Mouse (Mus musculus) hindbrain, embryonic 13.5 days (tissue): ENCODE measurements at regions not wholly inside any gene's neighbourhood (a gene's known extent, or its start where the extent isn't known, plus 50 kb on each side); places are given as distances from the start of the nearest gene placed in this dataset.

Source experiments
- ATAC-seq: fragments of 200-750 bp; cut with Nextera tagmentation; 2 replicates; pipeline ENCODE4 v1.8.0; 2017; ENCODE audit warnings: moderate TSS enrichment; ENCODE audit not compliant: low FRiP score
- H3K27ac ChIP-seq: fragments of 300-500 bp; sonication (generic); 2 replicates; pipeline ENCODE4 v1.5.1; 2015; ENCODE audit warnings: inconsistent platforms, mild to moderate bottlenecking, moderate library complexity
- H3K27me3 ChIP-seq: fragments of 300-500 bp; sonication (generic); 2 replicates; pipeline ENCODE4 v1.6.1; 2015; ENCODE audit warnings: mild to moderate bottlenecking, inconsistent platforms
- H3K36me3 ChIP-seq: fragments of 300-500 bp; sonication (generic); 2 replicates; pipeline ENCODE4 v1.6.1; 2015; ENCODE audit warnings: mild to moderate bottlenecking, inconsistent platforms
- H3K4me1 ChIP-seq: fragments of 300-500 bp; sonication (generic); replicated peaks from 2 replicates; pipeline ENCODE4 v1.6.1; 2015; ENCODE audit warnings: inconsistent platforms
- H3K4me2 ChIP-seq: fragments of 300-500 bp; sonication (generic); 2 replicates; pipeline ENCODE4 v1.6.1; 2015; ENCODE audit warnings: inconsistent platforms, mild to moderate bottlenecking, moderate library complexity
- H3K4me3 ChIP-seq: fragments of 300-500 bp; sonication (generic); 2 replicates; pipeline ENCODE4 v1.5.1; 2015; ENCODE audit warnings: mild to moderate bottlenecking, inconsistent platforms
- H3K9ac ChIP-seq: fragments of 300-500 bp; sonication (generic); 2 replicates; pipeline ENCODE4 v1.6.1; 2015; ENCODE audit warnings: mild to moderate bottlenecking, inconsistent platforms
- H3K9me3 ChIP-seq: fragments of 300-500 bp; sonication (generic); 2 replicates; pipeline ENCODE4 v1.6.1; 2016; ENCODE audit warnings: inconsistent platforms
- WGBS: fragments of 180-500 bp; shearing (Covaris S2); methylation state at CpG from one replicate; pipeline ENCODE4 v1.1.7; 2015; 5-methylcytosine and 5-hydroxymethylcytosine counted together

GRCm38 (mm10) chr11:113089637-113090351 is 307.8 kb downstream of the Sox9 start:
- no peak for ATAC-seq
- no peak overlapping the region for H3K27ac ChIP-seq
- WGBS: 90% methylated on average over 11 of the region's 11 CpGs
- peaks cover 21% of the 10 kb centered on the region for H3K4me1 ChIP-seq
- H3K27me3 ChIP-seq: no peaks in the 10 kb centered on the region
- H3K36me3 ChIP-seq: no peaks in the 10 kb centered on the region
- no peak overlapping the region for H3K4me3 ChIP-seq
- no peak overlapping the region for H3K9ac ChIP-seq
- H3K4me2 ChIP-seq: no peak overlapping the region
- H3K9me3 ChIP-seq: no peaks in the 10 kb centered on the region

GRCm38 (mm10) chr11:113091901-113092568 is 310.0 kb downstream of the Sox9 start:
- H3K4me1 ChIP-seq: peaks cover 35% of the 10 kb centered on the region
- no peaks in the 10 kb centered on the region for H3K9me3 ChIP-seq
- no peak overlapping the region for H3K4me3 ChIP-seq
- no peak overlapping the region for H3K9ac ChIP-seq
- H3K27ac ChIP-seq: no peak overlapping the region
- H3K27me3 ChIP-seq: no peaks in the 10 kb centered on the region
- no peaks in the 10 kb centered on the region for H3K36me3 ChIP-seq
- no peak for ATAC-seq
- WGBS: 62% methylated on average over 8 of the region's 8 CpGs
- no peak overlapping the region for H3K4me2 ChIP-seq

GRCm38 (mm10) chr11:113093895-113094445 is 311.9 kb downstream of the Sox9 start:
- no peak for ATAC-seq
- no peak overlapping the region for H3K9ac ChIP-seq
- peaks cover 32% of the 10 kb centered on the region for H3K4me1 ChIP-seq
- no peaks in the 10 kb centered on the region for H3K27me3 ChIP-seq
- H3K36me3 ChIP-seq: no peaks in the 10 kb centered on the region
- no peak overlapping the region for H3K27ac ChIP-seq
- 96% methylated on average over 13 of the region's 13 CpGs for WGBS
- no peak overlapping the region for H3K4me2 ChIP-seq
- H3K4me3 ChIP-seq: no peak overlapping the region
- no peaks in the 10 kb centered on the region for H3K9me3 ChIP-seq

DNA sequence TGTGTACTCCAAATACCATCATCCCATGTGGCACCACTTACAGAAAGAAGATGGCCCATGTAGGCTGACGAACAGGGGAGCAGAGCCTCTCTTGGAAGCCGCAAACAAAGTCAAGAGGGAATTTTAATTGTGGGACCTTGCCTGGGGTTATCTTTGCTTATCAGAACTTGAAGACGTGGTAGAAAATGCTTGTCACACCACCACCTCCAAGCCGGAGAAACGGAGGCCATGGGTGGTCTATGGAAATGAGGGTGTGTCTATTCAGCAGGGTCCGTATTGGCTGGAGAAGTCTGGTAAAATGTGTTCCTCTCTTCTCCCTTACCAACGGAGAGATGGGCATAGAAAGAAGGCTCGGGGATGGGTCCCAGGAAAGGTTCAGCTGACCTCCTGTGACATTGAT is 313.6 kb downstream of the Sox9 start:
- no peak for ATAC-seq
- no peak overlapping the region for H3K4me2 ChIP-seq
- no peak overlapping the region for H3K4me3 ChIP-seq
- WGBS: 75% methylated on average over 8 of the region's 8 CpGs
- H3K9ac ChIP-seq: no peak overlapping the region
- no peaks in the 10 kb centered on the region for H3K36me3 ChIP-seq
- H3K9me3 ChIP-seq: no peaks in the 10 kb centered on the region
- H3K27ac ChIP-seq: no peak overlapping the region
- no peaks in the 10 kb centered on the region for H3K27me3 ChIP-seq
- H3K4me1 ChIP-seq: peaks cover 34% of the 10 kb centered on the region

GRCm38 (mm10) chr11:113096209-113096608 is 314.2 kb downstream of the Sox9 start:
- no peak for ATAC-seq
- H3K9ac ChIP-seq: no peak overlapping the region
- H3K4me3 ChIP-seq: no peak overlapping the region
- 53% methylated on average over 8 of the region's 8 CpGs for WGBS
- H3K4me2 ChIP-seq: no peak overlapping the region
- H3K9me3 ChIP-seq: no peaks in the 10 kb centered on the region
- no peaks in the 10 kb centered on the region for H3K27me3 ChIP-seq
- peaks cover 40% of the 10 kb centered on the region for H3K4me1 ChIP-seq
- no peaks in the 10 kb centered on the region for H3K36me3 ChIP-seq
- no peak overlapping the region for H3K27ac ChIP-seq

DNA sequence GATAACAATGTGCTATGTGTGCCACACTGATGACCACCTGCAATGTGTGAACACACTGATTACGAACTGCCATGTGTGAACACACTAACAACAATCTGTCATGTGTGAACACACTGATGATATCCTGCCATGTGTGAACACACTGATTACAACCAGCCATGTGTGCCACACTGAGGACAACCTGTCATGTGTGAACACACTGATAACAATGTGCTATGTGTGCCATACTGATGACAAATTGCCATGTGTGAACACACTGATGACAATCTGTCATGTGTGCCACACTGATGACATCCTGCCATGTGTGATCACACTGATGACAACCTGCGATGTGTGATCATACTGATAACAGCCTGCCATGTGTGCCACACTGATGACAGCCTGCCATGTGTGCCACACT is 316.3 kb downstream of the Sox9 start:
- Histone ChIP-seq H3K27me3 (no peaks in the 10 kb centered on the region), H3K4me3 (no peak overlapping the region), H3K9ac (no peak overlapping the region), H3K9me3 (no peaks in the 10 kb centered on the region), H3K36me3 (no peaks in the 10 kb centered on the region), H3K4me2 (no peak overlapping the region), H3K27ac (no peak overlapping the region), H3K4me1 (peaks cover 46% of the 10 kb centered on the region)
- no peak for ATAC-seq
- 94% methylated on average over 2 of the region's 2 CpGs for WGBS

- Histone ChIP-seq H3K27ac (peak overlapping the region; percentile 26; the same call in 1 of the 2 replicates), H3K4me1 (peaks cover 56% of the 10 kb centered on the region), H3K9me3 (no peaks in the 10 kb centered on the region), H3K4me3 (no peak overlapping the region), H3K36me3 (no peaks in the 10 kb centered on the region), H3K27me3 (no peaks in the 10 kb centered on the region), H3K9ac (no peak overlapping the region; the same call in 1 of the 2 replicates), H3K4me2 (no peak overlapping the region)
- ATAC-seq: no peak
- 48% methylated on average over 9 of the region's 9 CpGs for WGBS
These were observed 318.8 kb downstream of the Sox9 start for GRCm38 (mm10) chr11:113100800-113101199.

DNA sequence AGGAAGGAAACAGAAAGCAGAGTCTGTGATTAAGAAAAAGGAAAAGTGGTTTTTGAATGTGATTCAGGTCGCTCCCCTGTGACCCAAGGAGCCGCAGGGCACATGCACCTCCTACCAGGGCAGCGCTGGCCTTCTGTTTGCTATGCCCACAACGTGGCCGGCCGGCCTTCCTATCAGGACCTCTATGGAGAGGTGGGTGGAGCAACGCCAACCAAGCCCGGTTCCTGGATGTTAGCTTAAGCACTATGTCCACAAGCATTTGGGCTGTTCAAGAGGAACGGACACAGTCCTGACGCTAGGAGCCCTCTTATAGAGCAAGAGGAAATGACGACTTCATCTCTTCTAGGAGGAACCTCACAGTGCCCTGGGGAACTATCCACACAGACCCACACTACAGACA is 319.5 kb downstream of the Sox9 start:
- 0 out of 2 replicates have a peak overlapping the region, but pooled peaks have one; percentile 26 for H3K27ac ChIP-seq
- no peaks in the 10 kb centered on the region for H3K27me3 ChIP-seq
- H3K4me2 ChIP-seq: 0 out of 2 replicates have a peak overlapping the region, but pooled peaks have one; percentile 6
- no peaks in the 10 kb centered on the region for H3K36me3 ChIP-seq
- H3K4me1 ChIP-seq: peaks cover 48% of the 10 kb centered on the region
- ATAC-seq: no peak
- no peak overlapping the region for H3K4me3 ChIP-seq
- no peak overlapping the region for H3K9ac ChIP-seq
- no peaks in the 10 kb centered on the region for H3K9me3 ChIP-seq
- 59% methylated on average over 11 of the region's 11 CpGs for WGBS

- no peak for ATAC-seq
- H3K27me3 ChIP-seq: no peaks in the 10 kb centered on the region
- H3K36me3 ChIP-seq: no peaks in the 10 kb centered on the region
- H3K27ac ChIP-seq: no peak overlapping the region
- H3K9ac ChIP-seq: no peak overlapping the region
- no peaks in the 10 kb centered on the region for H3K9me3 ChIP-seq
- H3K4me2 ChIP-seq: no peak overlapping the region
- WGBS: 83% methylated on average over 12 of the region's 12 CpGs
- peaks cover 64% of the 10 kb centered on the region for H3K4me1 ChIP-seq
- no peak overlapping the region for H3K4me3 ChIP-seq
These were observed 321.3 kb downstream of the Sox9 start for GRCm38 (mm10) chr11:113103161-113103845.

- H3K4me1 ChIP-seq: peaks cover 76% of the 10 kb centered on the region
- no peaks in the 10 kb centered on the region for H3K27me3 ChIP-seq
- no peak overlapping the region for H3K4me3 ChIP-seq
- WGBS: 80% methylated on average over 11 of the region's 11 CpGs
- no peak for ATAC-seq
- no peak overlapping the region for H3K4me2 ChIP-seq
- no peaks in the 10 kb centered on the region for H3K9me3 ChIP-seq
- no peaks in the 10 kb centered on the region for H3K36me3 ChIP-seq
- H3K27ac ChIP-seq: no peak overlapping the region
- H3K9ac ChIP-seq: no peak overlapping the region
These were observed 323.3 kb downstream of the Sox9 start for GRCm38 (mm10) chr11:113105371-113105770.

- Histone ChIP-seq H3K4me3 (no peak overlapping the region), H3K27ac (peak overlapping the region; percentile 56; the same call in 1 of the 2 replicates), H3K9ac (no peak overlapping the region), H3K27me3 (no peaks in the 10 kb centered on the region), H3K9me3 (no peaks in the 10 kb centered on the region), H3K36me3 (no peaks in the 10 kb centered on the region), H3K4me2 (no peak overlapping the region), H3K4me1 (peaks cover 58% of the 10 kb centered on the region)
- no peak for ATAC-seq
- WGBS: 49% methylated on average over 16 of the region's 16 CpGs
These were observed 325.3 kb downstream of the Sox9 start for GRCm38 (mm10) chr11:113107205-113107844.
